Mouse (Mus musculus): Measurements from ENCODE around the gene Zmynd10. TPM values are rescaled to one million over a fixed set of nuclear protein-coding genes. Genes with fewer than 3 reads are reported as not detected.

The Zmynd10 gene
- polyA plus RNA-seq, 1 experiment from 2014 or later: 0.95 TPM

DNA sequence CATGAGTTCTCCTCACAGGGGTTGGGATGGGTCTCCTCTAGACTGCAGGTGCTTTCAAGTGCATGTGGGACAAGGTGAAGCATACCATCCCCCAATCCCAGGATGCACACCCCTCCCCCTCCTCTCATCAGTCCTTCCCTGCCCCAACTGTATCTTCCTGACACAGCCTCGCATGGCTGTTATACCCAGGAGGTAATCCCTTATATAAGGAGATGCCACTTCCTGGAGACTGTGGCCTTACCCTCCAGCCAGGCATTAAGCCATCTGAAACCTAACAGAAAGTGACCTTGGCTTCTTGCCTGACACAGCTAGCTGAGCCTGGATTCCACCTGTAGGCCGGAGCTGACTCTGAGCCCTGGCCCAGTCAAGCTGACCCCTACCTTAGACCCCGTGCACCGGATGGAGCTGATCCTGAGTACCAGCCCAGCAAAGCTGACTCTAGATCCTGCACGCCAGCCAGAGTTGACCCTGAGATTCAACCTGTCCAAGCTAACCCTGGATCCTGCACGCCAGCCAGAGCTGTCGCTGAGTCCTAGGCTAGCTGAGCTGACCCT lies 35.5 kb downstream of the Zmynd10 start:
- DNase-seq (ENCODE audit: low spot score) (no peak), ATAC-seq (ENCODE audit: insufficient number of reproducible peaks, low FRiP score, low TSS enrichment, low read depth) (no peak)
- H3K9me3 ChIP-seq (ENCODE audit: control insufficient read depth, low read length): no peaks in the 10 kb centered on the region
- peaks cover 7% of the 10 kb centered on the region for H3K36me3 ChIP-seq (ENCODE audit: control insufficient read depth, insufficient read depth, low read length)
- 92% methylated on average over 7 of the region's 7 CpGs for WGBS
- H3K4me2 ChIP-seq (ENCODE audit: low read depth, severe bottlenecking): no peak overlapping the region
- no peaks in the 10 kb centered on the region for H3K27me3 ChIP-seq (ENCODE audit: control insufficient read depth, insufficient read depth, low read length)
- no peak overlapping the region for H3K9ac ChIP-seq (ENCODE audit: low read length)
- H3K4me3 ChIP-seq (ENCODE audit: low read depth, low read length): no peak overlapping the region
- H3K4me1 ChIP-seq (ENCODE audit: control insufficient read depth, insufficient read depth, low read length): peaks cover 9% of the 10 kb centered on the region
- H3K27ac ChIP-seq (replicated peaks; ENCODE audit: low read depth, low read length): no peak overlapping the region

DNA sequence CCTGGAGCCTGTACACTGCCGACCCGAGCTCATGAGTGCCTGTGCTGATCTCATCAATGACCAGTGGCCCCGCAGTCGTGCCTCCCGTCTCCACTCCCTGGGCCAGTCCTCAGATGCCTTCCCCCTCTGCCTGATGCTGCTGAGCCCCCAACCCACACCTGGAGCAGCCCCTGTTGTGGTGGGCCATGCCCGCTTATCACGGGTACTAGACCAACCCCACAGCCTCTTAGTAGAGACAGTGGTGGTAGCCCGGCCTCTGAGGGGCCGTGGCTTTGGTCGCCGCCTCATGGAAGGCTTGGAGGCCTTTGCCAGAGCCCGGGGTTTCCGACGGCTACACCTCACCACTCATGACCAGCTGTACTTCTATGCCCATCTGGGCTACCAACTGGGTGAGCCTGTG lies 36.1 kb downstream of the Zmynd10 start:
- Histone ChIP-seq H3K9me3 (ENCODE audit: control insufficient read depth, low read length) (no peaks in the 10 kb centered on the region), H3K4me2 (ENCODE audit: low read depth, severe bottlenecking) (no peak overlapping the region), H3K4me3 (ENCODE audit: low read depth, low read length) (no peak overlapping the region), H3K9ac (ENCODE audit: low read length) (no peak overlapping the region), H3K27ac (replicated peaks; ENCODE audit: low read depth, low read length) (no peak overlapping the region), H3K36me3 (ENCODE audit: control insufficient read depth, insufficient read depth, low read length) (peaks cover 7% of the 10 kb centered on the region), H3K4me1 (ENCODE audit: control insufficient read depth, insufficient read depth, low read length) (peaks cover 5% of the 10 kb centered on the region), H3K27me3 (ENCODE audit: control insufficient read depth, insufficient read depth, low read length) (no peaks in the 10 kb centered on the region)
- 94% methylated on average over 14 of the region's 14 CpGs for WGBS
- DNase-seq (ENCODE audit: low spot score): no peak
- no peak for ATAC-seq (ENCODE audit: insufficient number of reproducible peaks, low FRiP score, low TSS enrichment, low read depth)

DNA sequence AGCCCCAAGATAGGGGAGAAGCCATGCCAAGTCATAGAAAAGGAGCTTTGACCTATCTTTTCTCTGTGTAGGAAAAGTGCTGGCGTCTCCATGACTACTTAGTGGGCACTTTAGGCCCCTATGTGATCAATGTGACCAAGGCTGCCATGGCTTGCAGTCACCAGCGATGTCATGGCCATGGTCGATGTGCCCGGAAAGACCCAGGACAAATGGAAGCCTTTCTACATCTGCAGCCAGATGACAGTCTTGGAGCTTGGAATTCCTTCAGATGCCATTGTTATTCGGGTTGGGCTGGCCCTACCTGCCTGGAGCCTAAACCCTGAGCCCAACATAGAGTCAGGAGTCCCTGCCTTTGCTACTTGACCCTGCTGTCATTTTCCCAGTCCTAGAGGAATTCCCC lies 39.4 kb downstream of the Zmynd10 start:
- Histone ChIP-seq H3K27ac (replicated peaks; ENCODE audit: low read depth, low read length) (no peak overlapping the region), H3K4me1 (ENCODE audit: control insufficient read depth, insufficient read depth, low read length) (peaks cover 4% of the 10 kb centered on the region), H3K36me3 (ENCODE audit: control insufficient read depth, insufficient read depth, low read length) (peaks cover 21% of the 10 kb centered on the region), H3K4me3 (ENCODE audit: low read depth, low read length) (no peak overlapping the region), H3K9me3 (ENCODE audit: control insufficient read depth, low read length) (no peaks in the 10 kb centered on the region), H3K27me3 (ENCODE audit: control insufficient read depth, insufficient read depth, low read length) (no peaks in the 10 kb centered on the region), H3K9ac (ENCODE audit: low read length) (no peak overlapping the region), H3K4me2 (ENCODE audit: low read depth, severe bottlenecking) (no peak overlapping the region)
- 90% methylated on average over 5 of the region's 5 CpGs for WGBS
- no peak for ATAC-seq (ENCODE audit: insufficient number of reproducible peaks, low FRiP score, low TSS enrichment, low read depth)
- no peak for DNase-seq (ENCODE audit: low spot score)

DNA sequence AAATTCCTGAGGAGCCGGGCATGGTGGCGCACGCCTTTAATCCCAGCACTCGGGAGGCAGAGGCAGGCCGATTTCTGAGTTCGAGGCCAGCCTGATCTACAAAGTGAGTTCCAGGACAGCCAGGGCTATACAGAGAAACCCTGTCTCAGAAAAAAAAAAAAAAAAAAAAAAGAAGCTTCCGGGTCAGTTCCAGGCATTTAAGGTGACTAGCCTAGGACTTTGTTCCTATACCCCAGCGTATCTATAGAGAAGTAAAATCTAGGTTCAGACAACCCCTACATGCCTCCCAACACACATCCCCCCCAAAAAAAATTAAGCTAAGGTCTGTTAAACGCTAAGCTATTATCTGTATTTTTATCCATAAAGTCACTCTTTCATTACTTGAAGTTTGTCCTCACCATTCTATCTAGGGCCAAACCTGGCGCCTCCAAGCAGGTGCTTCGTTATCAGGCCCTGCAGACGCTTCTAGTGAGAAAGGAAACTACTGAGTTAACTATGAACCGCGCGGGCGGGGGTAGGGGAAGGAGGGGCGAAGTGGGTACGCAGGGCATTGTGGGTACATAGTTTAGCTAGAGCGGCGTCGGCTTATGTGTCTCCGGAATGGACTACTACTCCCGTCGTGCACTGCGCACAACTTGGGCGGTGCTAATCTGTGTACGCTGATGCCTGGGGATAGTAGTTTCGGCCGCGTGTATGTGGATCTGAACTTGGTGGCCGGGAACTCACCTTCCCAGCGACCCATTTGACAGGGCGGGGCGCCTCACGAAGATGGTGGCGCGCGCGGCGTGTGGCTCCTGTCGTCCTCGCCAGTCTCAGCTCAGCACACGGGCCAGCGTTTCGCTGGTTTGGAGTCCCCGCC lies 40.1 kb downstream of the Zmynd10 start, which contains the start of gene Ifrd2:
Gene Ifrd2 (plus strand): TSS at position 669 of the 859 bp plus-strand sequence.
- peak within 1 kb of the TSS; percentile 56 for H3K4me2 ChIP-seq (ENCODE audit: low read depth, severe bottlenecking)
- no peaks in the 10 kb centered on the region for H3K9me3 ChIP-seq (ENCODE audit: control insufficient read depth, low read length)
- H3K9ac ChIP-seq (ENCODE audit: low read length): peak within 1 kb of the TSS; percentile 70
- 0 out of 2 replicates have a peak within 1 kb of the TSS, but pooled peaks have one; percentile 30 for H3K27ac ChIP-seq (replicated peaks; ENCODE audit: low read depth, low read length)
- DNase-seq (ENCODE audit: low spot score): peak; percentile 97
- H3K36me3 ChIP-seq (ENCODE audit: control insufficient read depth, insufficient read depth, low read length): peaks cover 24% of the 10 kb centered on the region
- no peaks in the 10 kb centered on the region for H3K27me3 ChIP-seq (ENCODE audit: control insufficient read depth, insufficient read depth, low read length)
- peak within 1 kb of the TSS; percentile 78 for H3K4me3 ChIP-seq (ENCODE audit: low read depth, low read length)
- H3K4me1 ChIP-seq (ENCODE audit: control insufficient read depth, insufficient read depth, low read length): peaks cover 4% of the 10 kb centered on the region
- peak; percentile 96 for ATAC-seq (ENCODE audit: insufficient number of reproducible peaks, low FRiP score, low TSS enrichment, low read depth)
- WGBS: 15% methylated on average over 46 of the region's 46 CpGs

DNA sequence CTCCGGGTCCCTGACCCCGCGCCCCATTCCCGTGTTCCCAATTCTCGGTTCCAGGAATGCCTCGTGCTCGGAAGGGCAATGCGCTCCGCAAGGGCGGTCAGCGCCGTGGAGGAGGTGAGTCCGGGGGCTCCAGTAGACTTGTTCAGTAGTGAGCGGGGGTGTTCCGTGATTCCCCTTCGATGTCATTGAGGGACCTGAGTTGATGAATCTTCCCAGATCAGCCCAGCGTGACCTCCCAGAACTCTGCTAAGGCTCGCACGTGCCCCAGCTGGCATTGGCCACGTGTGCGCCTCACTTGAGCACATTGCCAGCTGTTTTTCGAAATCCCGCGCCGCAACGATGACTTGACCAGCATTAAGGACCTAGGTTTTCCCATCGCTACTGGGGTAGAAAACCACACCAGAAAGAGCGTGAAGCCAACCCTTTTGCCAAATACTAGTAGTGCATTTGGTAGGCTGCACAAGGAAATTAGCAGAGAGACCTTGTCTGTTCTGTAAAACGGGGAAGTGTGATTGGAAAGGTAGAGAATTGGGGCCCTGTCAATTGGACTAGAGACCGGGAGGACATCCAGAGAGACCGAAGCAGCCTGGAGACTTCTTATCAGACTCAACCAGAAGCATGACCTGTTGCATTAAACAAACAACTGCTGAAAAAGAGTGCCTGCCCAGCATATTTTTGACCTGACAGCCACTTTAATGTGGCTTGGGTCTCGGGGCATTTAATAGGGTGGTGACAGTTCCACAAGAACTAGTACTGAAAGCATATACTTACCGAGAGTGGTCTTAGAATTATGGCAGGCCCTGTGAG lies 40.9 kb downstream of the Zmynd10 start:
- H3K27me3 ChIP-seq (ENCODE audit: control insufficient read depth, insufficient read depth, low read length): no peaks in the 10 kb centered on the region

DNA sequence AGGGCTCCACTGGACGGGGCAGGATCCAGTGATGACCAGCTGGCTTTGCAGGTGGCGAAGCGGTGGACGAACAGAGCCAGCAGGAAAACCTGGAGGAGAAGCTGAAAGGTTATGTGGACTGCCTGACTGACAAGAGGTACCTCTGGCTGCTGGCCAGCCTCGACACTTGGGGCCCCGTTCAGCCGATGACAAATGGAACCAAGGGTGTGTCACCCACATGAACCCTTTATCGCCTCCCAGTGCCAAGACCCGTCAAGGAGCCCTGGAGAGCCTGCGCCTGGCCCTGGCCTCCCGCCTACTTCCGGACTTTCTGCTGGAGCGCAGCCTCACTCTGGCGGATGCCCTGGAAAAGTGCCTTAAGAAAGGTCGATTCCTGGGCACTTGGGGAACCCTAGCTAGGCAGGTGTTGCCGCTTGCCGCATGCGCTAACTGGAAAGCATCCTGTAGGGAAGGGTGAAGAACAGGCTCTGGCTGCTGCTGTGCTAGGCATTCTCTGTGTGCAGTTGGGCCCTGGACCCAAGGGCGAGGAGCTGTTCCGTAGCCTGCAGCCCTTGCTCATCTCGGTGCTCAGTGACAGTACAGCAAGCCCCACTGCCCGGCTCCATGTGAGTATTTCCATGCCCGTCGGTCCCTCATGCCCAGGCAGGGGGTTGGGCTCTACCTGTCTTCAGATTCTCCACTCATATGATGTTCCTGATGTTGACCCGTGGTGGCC lies 43.1 kb downstream of the Zmynd10 start:
- no peak overlapping the region for H3K4me3 ChIP-seq (ENCODE audit: low read depth, low read length)
- H3K4me2 ChIP-seq (ENCODE audit: low read depth, severe bottlenecking): no peak overlapping the region
- peaks cover 27% of the 10 kb centered on the region for H3K36me3 ChIP-seq (ENCODE audit: control insufficient read depth, insufficient read depth, low read length)
- no peaks in the 10 kb centered on the region for H3K9me3 ChIP-seq (ENCODE audit: control insufficient read depth, low read length)
- H3K9ac ChIP-seq (ENCODE audit: low read length): no peak overlapping the region
- 93% methylated on average over 25 of the region's 25 CpGs for WGBS
- DNase-seq (ENCODE audit: low spot score) (no peak), ATAC-seq (ENCODE audit: insufficient number of reproducible peaks, low FRiP score, low TSS enrichment, low read depth) (no peak)
- H3K27ac ChIP-seq (replicated peaks; ENCODE audit: low read depth, low read length): no peak overlapping the region
- peaks cover 4% of the 10 kb centered on the region for H3K4me1 ChIP-seq (ENCODE audit: control insufficient read depth, insufficient read depth, low read length)
- H3K27me3 ChIP-seq (ENCODE audit: control insufficient read depth, insufficient read depth, low read length): no peaks in the 10 kb centered on the region

More for the DNA sequence above, 40.9 kb downstream of the Zmynd10 start:
- peak overlapping the region; percentile 78 for H3K4me3 ChIP-seq (ENCODE audit: low read depth, low read length)
- peaks cover 23% of the 10 kb centered on the region for H3K36me3 ChIP-seq (ENCODE audit: control insufficient read depth, insufficient read depth, low read length)
- no peaks in the 10 kb centered on the region for H3K9me3 ChIP-seq (ENCODE audit: control insufficient read depth, low read length)
- WGBS: 3% methylated on average over 33 of the region's 33 CpGs
- H3K4me1 ChIP-seq (ENCODE audit: control insufficient read depth, insufficient read depth, low read length): peaks cover 4% of the 10 kb centered on the region
- peak overlapping the region; percentile 56 for H3K4me2 ChIP-seq (ENCODE audit: low read depth, severe bottlenecking)
- DNase-seq (ENCODE audit: low spot score): no peak
- H3K27ac ChIP-seq (replicated peaks; ENCODE audit: low read depth, low read length): no peak overlapping the region
- peak; percentile 52 for ATAC-seq (ENCODE audit: insufficient number of reproducible peaks, low FRiP score, low TSS enrichment, low read depth)
- peak overlapping the region; percentile 70 for H3K9ac ChIP-seq (ENCODE audit: low read length)

DNA sequence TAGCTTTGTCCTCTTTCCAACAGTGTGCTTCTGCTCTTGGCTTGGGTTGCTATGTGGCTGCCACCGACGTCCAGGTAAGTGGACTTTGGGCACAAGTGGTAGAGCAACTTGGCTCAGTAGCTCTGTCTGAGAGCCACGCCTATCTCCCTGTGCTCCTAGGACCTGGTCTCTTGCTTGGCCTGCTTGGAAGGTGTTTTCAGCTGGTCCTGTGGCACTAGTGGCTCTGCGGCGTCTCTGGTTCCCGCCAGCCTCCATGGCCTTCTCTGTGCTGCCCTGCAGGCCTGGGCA lies 43.6 kb downstream of the Zmynd10 start:
- ATAC-seq (ENCODE audit: insufficient number of reproducible peaks, low FRiP score, low TSS enrichment, low read depth) (no peak), DNase-seq (ENCODE audit: low spot score) (no peak)
- Histone ChIP-seq H3K4me1 (ENCODE audit: control insufficient read depth, insufficient read depth, low read length) (peaks cover 4% of the 10 kb centered on the region), H3K4me2 (ENCODE audit: low read depth, severe bottlenecking) (no peak overlapping the region), H3K9me3 (ENCODE audit: control insufficient read depth, low read length) (no peaks in the 10 kb centered on the region), H3K27ac (replicated peaks; ENCODE audit: low read depth, low read length) (no peak overlapping the region), H3K27me3 (ENCODE audit: control insufficient read depth, insufficient read depth, low read length) (no peaks in the 10 kb centered on the region), H3K4me3 (ENCODE audit: low read depth, low read length) (no peak overlapping the region), H3K9ac (ENCODE audit: low read length) (no peak overlapping the region), H3K36me3 (ENCODE audit: control insufficient read depth, insufficient read depth, low read length) (peaks cover 27% of the 10 kb centered on the region)
- 93% methylated on average over 6 of the region's 6 CpGs for WGBS

All from limb, embryonic 11.5 days (tissue).